Mouse (Mus musculus) liver, embryonic 12.5 days (tissue): ENCODE results near the gene Olfr1394. TPM values are rescaled to one million over a fixed set of nuclear protein-coding genes. Genes with fewer than 3 reads are reported as not detected.
A peak's percentile ranks its signal among the peaks of the same experiment; 100 is the strongest.
"Not testable (repeated sequence)": the region's sequence is repeated elsewhere in the genome, so short reads cannot be mapped to it uniquely, and the experiment has no call there.

Source experiments
- ATAC-seq: fragments of 200-750 bp; cut with Nextera tagmentation; 2 replicates; pipeline ENCODE4 v1.8.0; 2017; ENCODE audit warnings: moderate number of reproducible peaks, mild to moderate bottlenecking, moderate library complexity
- H3K27ac ChIP-seq: fragments of 300-500 bp; sonication (generic); 2 replicates; pipeline ENCODE4 v1.5.1; 2016; ENCODE audit warnings: mild to moderate bottlenecking
- H3K27me3 ChIP-seq: fragments of 300-500 bp; sonication (generic); replicated peaks from 2 replicates; pipeline ENCODE4 v1.6.1; 2016; ENCODE audit warnings: mild to moderate bottlenecking, moderate library complexity
- H3K36me3 ChIP-seq: fragments of 300-500 bp; sonication (generic); 2 replicates; pipeline ENCODE4 v1.6.1; 2016; ENCODE audit warnings: mild to moderate bottlenecking, moderate library complexity
- H3K4me1 ChIP-seq: fragments of 300-500 bp; sonication (generic); 2 replicates; pipeline ENCODE4 v1.6.1; 2016
- H3K4me2 ChIP-seq: fragments of 300-500 bp; sonication (generic); 2 replicates; pipeline ENCODE4 v1.6.1; 2016; ENCODE audit warnings: mild to moderate bottlenecking, moderate library complexity
- H3K4me3 ChIP-seq: fragments of 300-500 bp; sonication (generic); 2 replicates; pipeline ENCODE4 v1.5.1; 2016; ENCODE audit warnings: mild to moderate bottlenecking, moderate library complexity
- H3K9ac ChIP-seq: fragments of 300-500 bp; sonication (generic); 2 replicates; pipeline ENCODE4 v1.6.1; 2016; ENCODE audit warnings: mild to moderate bottlenecking, moderate library complexity
- H3K9me3 ChIP-seq: fragments of 300-500 bp; sonication (generic); replicated peaks from 2 replicates; pipeline ENCODE4 v1.6.1; 2016; ENCODE audit warnings: mild to moderate bottlenecking, moderate library complexity
- WGBS: fragments of 180-500 bp; shearing (Covaris S2); methylation state at CpG from one replicate; pipeline ENCODE4 v1.1.7; 2016; ENCODE audit not compliant: insufficient replicate concordance; 5-methylcytosine and 5-hydroxymethylcytosine counted together
- polyA plus RNA-seq: library from polyadenylated mRNA; unstranded; fragments of >200 nt; fragmentation: Nextera tagmentation; extraction: Ambion mirVana; gene quantifications from 2 replicates; pipeline ENCODE4 v1.2.1, GENCODE M21; 2016

The Olfr1394 gene
- polyA plus RNA-seq, 1 experiment from 2014 or later = not detected

DNA sequence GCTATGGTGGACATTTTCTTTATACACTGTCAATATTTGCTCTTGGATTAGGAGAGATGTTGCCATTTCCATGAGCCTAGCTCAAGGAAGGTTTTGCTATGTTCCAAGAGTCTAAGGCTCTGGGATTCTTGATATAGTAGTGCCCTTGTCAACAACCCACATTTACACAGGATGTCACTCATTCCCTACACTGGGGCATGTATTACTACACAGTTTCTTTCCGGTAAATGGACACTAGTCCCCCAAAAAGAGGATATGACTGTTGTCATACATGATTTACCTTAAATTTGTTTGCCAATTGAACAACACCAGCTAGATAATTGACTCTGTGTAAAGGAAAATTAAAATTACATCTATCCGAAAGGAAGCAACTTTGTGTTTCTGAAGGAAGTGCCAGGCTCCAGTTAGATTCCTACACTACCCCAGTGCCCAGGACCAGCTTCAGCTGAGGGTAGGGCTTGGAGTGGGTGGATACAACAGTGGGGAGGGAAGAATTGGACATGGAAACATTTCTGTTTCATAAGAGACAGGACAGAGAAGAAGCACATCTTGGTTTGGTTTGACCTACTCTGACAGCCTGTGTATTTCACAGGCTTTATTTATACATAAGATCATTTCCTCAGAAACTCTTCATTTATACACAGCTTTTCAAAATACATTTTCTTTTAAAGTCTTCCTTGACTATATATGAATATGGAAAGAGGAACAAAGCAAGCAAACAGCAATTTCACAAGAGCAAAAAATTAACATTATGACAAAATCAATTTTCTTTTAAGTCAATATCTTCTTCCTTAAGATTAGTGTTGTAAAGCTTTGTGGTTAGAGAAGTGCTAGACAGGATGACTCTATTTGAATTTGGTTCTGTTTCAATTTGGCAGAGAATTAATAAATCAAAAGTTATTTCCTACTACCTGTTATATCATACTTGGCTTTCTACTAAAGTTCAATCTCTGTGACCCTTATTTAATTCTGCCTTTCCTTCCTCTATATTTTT lies 2.9 kb downstream of the Olfr1394 start:
- no peaks in the 10 kb centered on the region for H3K36me3 ChIP-seq
- H3K27me3 ChIP-seq = no peaks in the 10 kb centered on the region
- no peak overlapping the region for H3K4me2 ChIP-seq
- 75% methylated on average over 2 of the region's 2 CpGs for WGBS
- no peak overlapping the region for H3K4me3 ChIP-seq
- H3K9me3 ChIP-seq = no peaks in the 10 kb centered on the region
- no peak overlapping the region for H3K27ac ChIP-seq
- no peak for ATAC-seq
- no peaks in the 10 kb centered on the region for H3K4me1 ChIP-seq
- H3K9ac ChIP-seq = no peak overlapping the region

DNA sequence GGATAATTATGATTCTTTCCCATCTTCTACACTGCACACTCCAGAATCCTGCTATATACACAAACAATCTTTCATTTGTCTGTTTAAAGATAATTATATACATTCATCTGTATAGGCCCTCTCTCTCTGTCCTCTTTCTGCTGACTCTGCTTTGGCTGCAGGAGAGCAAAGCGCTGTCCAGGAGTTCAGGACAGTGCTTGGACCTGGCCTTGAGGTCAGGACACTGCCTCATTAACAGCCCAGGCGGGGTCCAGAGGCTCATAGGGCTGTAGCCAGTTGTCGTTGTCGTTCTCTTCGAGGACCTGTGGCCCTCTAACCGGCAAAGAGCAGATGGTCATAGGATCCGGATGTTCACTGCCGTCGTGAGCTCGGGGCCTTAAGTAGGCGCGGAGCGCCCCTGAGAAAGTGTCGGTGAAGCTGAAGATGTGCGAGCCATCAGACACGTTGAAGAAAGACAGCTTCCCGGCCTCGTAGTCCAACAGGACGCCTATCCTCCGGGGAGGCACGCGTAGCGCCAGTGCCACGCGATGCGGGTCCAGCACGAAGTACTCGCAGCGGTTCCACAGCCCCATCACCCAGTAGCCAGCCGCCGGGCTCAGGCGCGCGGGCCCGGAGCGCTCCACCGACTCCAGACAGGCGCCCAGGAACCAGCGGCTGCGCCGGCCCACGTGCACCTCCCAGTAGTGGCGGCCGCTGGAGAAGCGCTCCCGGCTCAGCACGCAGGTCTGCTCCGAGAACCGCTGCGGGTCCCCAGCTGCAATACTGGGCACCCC lies 14.8 kb downstream of the Olfr1394 start:
- ATAC-seq = no peak
- H3K4me2 ChIP-seq = peak overlapping the region; percentile 58
- no peaks in the 10 kb centered on the region for H3K36me3 ChIP-seq
- WGBS = 13% methylated on average over 50 of the region's 50 CpGs
- H3K27ac ChIP-seq = no peak overlapping the region
- no peak overlapping the region for H3K9ac ChIP-seq
- H3K4me3 ChIP-seq = peak overlapping the region; percentile 30
- H3K4me1 ChIP-seq = peaks cover 3% of the 10 kb centered on the region; the same call in 1 of the 2 replicates
- peaks cover 8% of the 10 kb centered on the region for H3K9me3 ChIP-seq
- peaks cover 22% of the 10 kb centered on the region for H3K27me3 ChIP-seq

DNA sequence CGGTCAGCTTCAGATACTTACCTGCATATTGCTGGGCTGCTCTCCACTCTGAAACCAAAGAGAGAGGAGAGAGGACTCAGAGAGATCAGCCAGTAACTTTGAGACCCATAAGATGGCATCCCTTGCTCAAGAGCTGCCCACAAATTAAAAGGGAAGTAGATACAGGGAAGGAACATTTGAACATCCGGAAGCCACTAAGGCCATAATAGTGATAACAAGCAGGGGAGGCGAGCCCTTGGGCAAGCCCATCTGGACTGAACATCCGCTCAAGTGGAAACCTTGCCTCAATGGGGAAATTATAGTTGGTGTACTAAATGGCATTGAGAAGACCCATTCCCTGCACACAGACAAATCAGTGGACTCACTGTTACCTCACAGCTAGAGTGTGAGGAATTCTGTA lies 16.4 kb downstream of the Olfr1394 start:
- H3K27me3 ChIP-seq = peaks cover 22% of the 10 kb centered on the region
- H3K27ac ChIP-seq = no peak overlapping the region
- peaks cover 8% of the 10 kb centered on the region for H3K9me3 ChIP-seq
- 23% methylated on average over 4 of the region's 4 CpGs for WGBS
- no peak overlapping the region for H3K4me2 ChIP-seq
- no peak overlapping the region for H3K9ac ChIP-seq
- peaks cover 12% of the 10 kb centered on the region for H3K4me1 ChIP-seq
- H3K4me3 ChIP-seq = no peak overlapping the region
- H3K36me3 ChIP-seq = no peaks in the 10 kb centered on the region
- ATAC-seq = no peak

DNA sequence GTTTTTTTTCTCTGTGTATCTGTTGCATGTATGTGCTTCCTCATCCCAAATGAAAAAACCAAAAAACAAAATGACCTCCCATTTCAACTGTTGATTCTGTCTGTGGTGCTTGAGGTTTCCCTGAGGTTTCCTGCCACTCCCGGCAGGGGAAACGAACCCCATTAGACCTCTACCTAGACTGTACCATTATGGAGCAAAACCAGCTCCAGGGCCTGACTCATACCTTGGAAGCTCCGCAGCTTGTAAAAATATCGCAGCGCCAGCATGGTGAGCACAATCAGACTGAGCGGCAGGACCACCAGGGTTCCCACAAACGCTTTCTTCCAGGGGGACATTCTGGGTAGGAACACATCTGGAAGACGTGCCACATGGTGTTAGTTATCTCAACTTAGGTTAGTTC lies 21.2 kb downstream of the Olfr1394 start:
- Histone ChIP-seq H3K4me2 (no peak overlapping the region), H3K4me3 (no peak overlapping the region), H3K9ac (no peak overlapping the region), H3K36me3 (no peaks in the 10 kb centered on the region), H3K27me3 (peaks cover under 1% of the 10 kb centered on the region; the same call in 1 of the 2 replicates), H3K27ac (no peak overlapping the region), H3K9me3 (no peaks in the 10 kb centered on the region), H3K4me1 (peaks cover 9% of the 10 kb centered on the region; the same call in 1 of the 2 replicates)
- ATAC-seq = no peak
- WGBS = 25% methylated on average over 8 of the region's 8 CpGs

DNA sequence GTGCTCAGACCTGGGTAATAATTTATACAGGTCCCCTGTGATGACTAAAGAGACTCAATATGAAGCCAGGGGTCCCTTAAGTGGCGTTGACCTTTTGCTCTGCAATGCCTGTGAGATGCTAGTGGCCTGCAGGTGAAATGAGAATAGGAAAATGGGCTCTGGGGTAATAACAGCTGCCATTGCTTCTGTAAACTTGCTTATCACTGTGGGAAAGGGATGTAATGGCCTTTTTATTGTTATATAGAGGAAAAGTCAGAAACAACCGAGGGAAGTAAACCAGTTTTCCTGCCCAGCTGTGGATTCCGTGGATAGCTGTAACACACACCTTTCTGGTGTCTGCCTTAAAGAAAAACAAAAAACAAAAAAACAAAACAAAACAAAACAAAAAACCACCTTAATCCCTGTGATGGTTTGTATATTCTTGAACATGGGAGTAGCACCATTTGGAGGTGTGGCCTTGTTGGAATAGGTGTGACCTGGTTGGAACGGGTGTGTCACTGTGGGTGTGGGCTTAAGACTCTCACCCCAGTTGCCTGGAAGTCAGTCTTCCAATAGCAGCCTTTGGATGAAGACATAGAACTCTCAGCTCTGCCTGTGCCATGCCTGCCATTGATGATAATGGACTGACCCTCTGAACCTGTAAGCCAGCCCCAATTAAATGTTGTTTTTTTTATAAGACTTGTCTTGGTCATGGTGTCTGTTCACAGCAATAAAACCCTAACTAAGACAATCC lies 22.0 kb downstream of the Olfr1394 start:
- H3K4me2 ChIP-seq, ATAC-seq, H3K9me3 ChIP-seq, H3K4me3 ChIP-seq, H3K27ac ChIP-seq, H3K36me3 ChIP-seq, H3K4me1 ChIP-seq, H3K27me3 ChIP-seq, H3K9ac ChIP-seq: not testable (repeated sequence)
- WGBS = 69% methylated on average over 4 of the region's 4 CpGs

DNA sequence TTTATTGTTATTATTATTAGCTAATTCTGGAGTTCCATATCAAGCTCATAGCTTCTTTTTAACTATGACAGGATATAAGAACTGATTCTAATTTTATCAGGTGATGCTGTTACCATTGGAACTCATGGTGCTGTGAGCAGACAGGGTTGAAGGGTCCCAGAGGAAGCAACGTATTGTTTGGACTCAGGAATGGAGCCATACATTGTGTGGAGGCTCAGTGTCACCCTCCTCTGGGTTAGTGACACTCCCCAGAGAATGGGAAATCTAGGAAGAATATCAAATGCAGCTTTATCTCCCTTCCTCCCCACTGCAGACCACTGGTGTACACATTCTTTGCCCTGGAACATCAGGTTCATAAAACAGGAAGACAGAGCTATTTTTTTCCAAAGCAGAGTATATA lies 29.0 kb downstream of the Olfr1394 start:
- no peak overlapping the region for H3K9ac ChIP-seq
- H3K36me3 ChIP-seq = no peaks in the 10 kb centered on the region
- no peaks in the 10 kb centered on the region for H3K4me1 ChIP-seq
- 69% methylated on average over 1 of the region's 1 CpGs for WGBS
- H3K4me2 ChIP-seq = no peak overlapping the region
- no peak overlapping the region for H3K4me3 ChIP-seq
- no peak overlapping the region for H3K27ac ChIP-seq
- H3K27me3 ChIP-seq = no peaks in the 10 kb centered on the region; the same call in 1 of the 2 replicates
- no peak for ATAC-seq
- H3K9me3 ChIP-seq = no peaks in the 10 kb centered on the region

DNA sequence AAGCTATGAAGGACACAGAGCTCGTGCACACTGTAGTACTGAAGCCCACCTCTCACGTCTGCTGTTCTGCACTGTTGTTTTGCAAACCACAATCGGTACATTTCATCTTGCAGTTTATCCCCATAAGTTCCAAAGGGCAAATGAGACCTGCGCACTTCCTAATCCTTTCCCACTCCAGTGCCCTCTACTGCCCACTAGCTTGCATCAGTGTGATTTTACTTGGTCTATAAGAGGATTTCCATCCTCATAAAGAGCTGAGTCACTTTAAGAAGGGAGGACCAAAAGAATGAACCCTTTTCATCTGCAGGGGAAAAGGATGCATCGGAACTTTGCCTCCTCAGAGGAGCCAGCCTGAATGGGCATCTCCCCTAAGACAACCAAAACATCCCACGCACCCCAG lies 32.3 kb downstream of the Olfr1394 start:
- Histone ChIP-seq H3K9ac (no peak overlapping the region), H3K9me3 (no peaks in the 10 kb centered on the region), H3K27ac (no peak overlapping the region), H3K36me3 (no peaks in the 10 kb centered on the region), H3K4me1 (no peaks in the 10 kb centered on the region), H3K27me3 (no peaks in the 10 kb centered on the region; the same call in 1 of the 2 replicates), H3K4me3 (no peak overlapping the region), H3K4me2 (no peak overlapping the region)
- ATAC-seq = no peak
- 67% methylated on average over 6 of the region's 6 CpGs for WGBS

DNA sequence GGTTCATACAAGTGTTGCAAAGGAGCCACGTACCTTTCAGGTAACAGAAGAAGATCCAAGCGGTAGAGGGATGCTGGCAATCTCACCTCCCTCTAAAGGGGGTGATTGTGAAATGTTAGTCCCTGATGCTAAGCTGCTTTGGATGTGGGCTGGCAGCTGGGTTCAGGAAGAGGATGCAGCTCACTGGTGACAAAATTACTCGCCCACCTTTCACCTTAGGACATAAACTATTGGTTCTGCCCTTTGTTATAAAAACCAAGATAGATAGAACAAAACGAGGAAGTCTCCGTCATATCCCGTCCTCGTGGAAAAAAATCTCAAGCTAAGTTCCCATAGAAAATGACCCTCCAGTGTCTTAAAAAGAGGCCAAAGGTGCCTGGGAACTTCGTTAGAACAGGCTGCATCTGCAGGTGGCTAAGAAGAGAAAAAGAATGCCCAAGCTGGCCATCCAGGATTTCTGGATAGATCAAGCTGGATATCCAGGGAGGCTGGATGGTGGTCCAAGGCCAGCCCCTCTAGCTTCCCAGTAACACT lies 32.8 kb downstream of the Olfr1394 start, which contains the start of gene Btnl9:
Gene Btnl9 (minus strand): TSS at position 205 of the 534 bp plus-strand sequence.
- WGBS = 55% methylated on average over 8 of the region's 8 CpGs
- ATAC-seq = no peak
- H3K27ac ChIP-seq = no peak within 1 kb of the TSS

DNA sequence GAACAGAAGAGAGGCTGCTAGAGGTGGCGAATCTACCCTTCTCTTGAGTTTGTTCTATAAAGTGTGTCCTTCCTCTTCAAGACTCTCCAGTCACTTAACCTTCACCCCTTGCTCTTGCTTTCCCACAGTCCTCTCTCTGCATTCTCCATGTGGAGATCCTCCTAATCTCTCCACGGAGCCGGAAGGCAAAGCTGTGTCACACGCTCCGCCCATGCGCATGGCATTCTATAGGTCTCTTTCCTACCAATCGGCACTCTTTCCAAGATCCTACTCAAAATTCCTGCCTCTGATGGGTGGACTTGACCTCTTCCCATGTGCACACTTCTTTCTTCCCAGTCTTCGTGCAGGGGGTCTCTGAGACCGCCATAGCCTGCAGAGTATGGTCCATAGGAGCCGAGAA lies 33.5 kb downstream of the Olfr1394 start:
- 66% methylated on average over 10 of the region's 10 CpGs for WGBS
- Histone ChIP-seq H3K4me3 (no peak overlapping the region), H3K4me2 (no peak overlapping the region), H3K9ac (no peak overlapping the region), H3K36me3 (no peaks in the 10 kb centered on the region), H3K9me3 (no peaks in the 10 kb centered on the region), H3K27me3 (no peaks in the 10 kb centered on the region; the same call in 1 of the 2 replicates), H3K27ac (no peak overlapping the region), H3K4me1 (no peaks in the 10 kb centered on the region)
- no peak for ATAC-seq

More for the DNA sequence above, 32.8 kb downstream of the Olfr1394 start, which contains the start of gene Btnl9:
- Histone ChIP-seq H3K9me3 (no peaks in the 10 kb centered on the region), H3K36me3 (no peaks in the 10 kb centered on the region), H3K9ac (no peak within 1 kb of the TSS), H3K4me3 (no peak within 1 kb of the TSS), H3K27me3 (no peaks in the 10 kb centered on the region; the same call in 1 of the 2 replicates), H3K4me2 (no peak within 1 kb of the TSS), H3K4me1 (no peaks in the 10 kb centered on the region)

DNA sequence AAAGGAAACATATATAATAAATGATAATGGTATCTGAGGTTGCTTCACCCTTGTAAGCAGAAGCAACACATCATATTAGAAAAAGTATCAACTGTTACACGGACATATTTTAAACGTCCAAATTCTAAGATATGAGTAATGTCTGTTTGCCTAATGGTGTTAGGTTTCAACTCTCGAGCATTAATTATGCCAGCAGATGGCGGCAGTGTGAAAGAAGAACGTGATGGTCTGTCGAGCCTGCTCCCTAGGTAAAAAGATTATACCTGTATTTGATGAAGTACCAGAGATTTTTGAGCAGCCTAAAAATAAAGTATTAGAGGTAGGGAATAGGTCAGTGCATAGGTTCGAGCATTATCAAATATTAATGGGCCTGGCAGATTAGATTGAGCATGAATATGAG lies 35.6 kb downstream of the Olfr1394 start:
- no peaks in the 10 kb centered on the region for H3K4me1 ChIP-seq
- no peaks in the 10 kb centered on the region for H3K36me3 ChIP-seq
- no peak for ATAC-seq
- no peak overlapping the region for H3K27ac ChIP-seq
- no peak overlapping the region for H3K4me3 ChIP-seq
- no peaks in the 10 kb centered on the region for H3K9me3 ChIP-seq
- H3K9ac ChIP-seq = no peak overlapping the region
- 2% methylated on average over 7 of the region's 7 CpGs for WGBS
- no peaks in the 10 kb centered on the region; the same call in 1 of the 2 replicates for H3K27me3 ChIP-seq
- no peak overlapping the region for H3K4me2 ChIP-seq

DNA sequence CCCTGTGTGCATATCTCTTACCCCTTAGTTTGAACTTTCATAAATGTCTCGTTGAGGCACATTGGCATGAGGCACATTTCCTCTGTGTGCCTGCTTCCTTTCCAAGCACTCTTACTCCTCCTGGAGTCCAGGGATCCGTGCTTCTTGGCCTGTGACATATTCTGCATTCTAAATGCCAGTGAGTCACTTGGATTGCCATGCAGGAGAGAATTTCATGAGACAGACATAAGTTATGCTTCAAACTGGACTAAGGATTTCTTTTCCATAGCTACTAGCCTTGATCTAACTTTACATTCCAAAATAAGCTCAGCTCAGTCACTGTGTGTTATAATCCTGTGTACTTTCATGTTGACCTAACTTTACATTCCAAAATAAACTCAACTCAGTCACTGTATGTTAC lies 36.9 kb downstream of the Olfr1394 start:
- no peak for ATAC-seq
- no peaks in the 10 kb centered on the region; the same call in 1 of the 2 replicates for H3K27me3 ChIP-seq
- H3K4me1 ChIP-seq = no peaks in the 10 kb centered on the region
- no peaks in the 10 kb centered on the region for H3K9me3 ChIP-seq
- H3K36me3 ChIP-seq = no peaks in the 10 kb centered on the region
- WGBS = 28% methylated on average over 2 of the region's 2 CpGs
- H3K9ac ChIP-seq = no peak overlapping the region
- H3K4me2 ChIP-seq = no peak overlapping the region
- H3K27ac ChIP-seq = no peak overlapping the region
- H3K4me3 ChIP-seq = no peak overlapping the region
